Mouse (Mus musculus) neural tube, embryonic 12.5 days (tissue): ENCODE measurements around the gene Zkscan14. TPM values are rescaled to one million over a fixed set of nuclear protein-coding genes. Genes with fewer than 3 reads are reported as not detected.

ENCODE experiments used
- ATAC-seq: fragments of 200-750 bp; cut with Nextera tagmentation; 2 replicates; pipeline ENCODE4 v1.8.0; 2017; ENCODE audit warnings: low read depth, mild to moderate bottlenecking, moderate TSS enrichment, moderate library complexity; ENCODE audit not compliant: low FRiP score
- H3K27ac ChIP-seq: fragments of 300-500 bp; sonication (generic); 2 replicates; pipeline ENCODE4 v1.5.1; 2016
- H3K27me3 ChIP-seq: fragments of 300-500 bp; sonication (generic); replicated peaks from 2 replicates; pipeline ENCODE4 v1.6.1; 2016; ENCODE audit warnings: mild to moderate bottlenecking
- H3K36me3 ChIP-seq: fragments of 300-500 bp; sonication (generic); 2 replicates; pipeline ENCODE4 v1.6.1; 2016; ENCODE audit warnings: mild to moderate bottlenecking
- H3K4me1 ChIP-seq: fragments of 300-500 bp; sonication (generic); 2 replicates; pipeline ENCODE4 v1.6.1; 2016
- H3K4me2 ChIP-seq: fragments of 300-500 bp; sonication (generic); replicated peaks from 2 replicates; pipeline ENCODE4 v1.6.1; 2016; ENCODE audit warnings: mild to moderate bottlenecking
- H3K4me3 ChIP-seq: fragments of 300-500 bp; sonication (generic); 2 replicates; pipeline ENCODE4 v1.5.1; 2016
- H3K9ac ChIP-seq: fragments of 300-500 bp; sonication (generic); 2 replicates; pipeline ENCODE4 v1.6.1; 2016; ENCODE audit warnings: mild to moderate bottlenecking
- H3K9me3 ChIP-seq: fragments of 300-500 bp; sonication (generic); 2 replicates; pipeline ENCODE4 v1.6.1; 2016; ENCODE audit warnings: mild to moderate bottlenecking
- WGBS: fragments of 180-500 bp; shearing (Covaris S2); methylation state at CpG from one replicate; pipeline ENCODE4 v1.1.7; 2016; 5-methylcytosine and 5-hydroxymethylcytosine counted together
- polyA plus RNA-seq: library from polyadenylated mRNA; unstranded; fragments of >200 nt; fragmentation: Nextera tagmentation; extraction: Ambion mirVana; gene quantifications from 2 replicates; pipeline ENCODE4 v1.2.1, GENCODE M21; 2016

The Zkscan14 gene
- polyA plus RNA-seq, 1 experiment from 2014 or later: 13.0 TPM

- Histone ChIP-seq H3K9me3 (no peaks in the 10 kb centered on the region), H3K36me3 (peaks cover 34% of the 10 kb centered on the region), H3K4me2 (peak within 1 kb of the TSS; percentile 85), H3K27me3 (no peaks in the 10 kb centered on the region), H3K4me1 (peaks cover 16% of the 10 kb centered on the region), H3K9ac (peak within 1 kb of the TSS; percentile 92), H3K4me3 (peak within 1 kb of the TSS; percentile 86), H3K27ac (peak within 1 kb of the TSS; percentile 76)
- ATAC-seq: no peak
- 88% methylated on average over 2 of the region's 2 CpGs for WGBS
Observed at GRCm38 (mm10) chr5:145191962-145192361, 9.7 kb downstream of the Zkscan14 start, which contains the start of gene Atp5j2. TSS of gene Atp5j2 (minus strand) at chr5:145192062.

GRCm38 (mm10) chr5:145190875-145191798 is 10.5 kb downstream of the Zkscan14 start:
- H3K36me3 ChIP-seq: peaks cover 43% of the 10 kb centered on the region
- 1% methylated on average over 41 of the region's 41 CpGs for WGBS
- H3K9ac ChIP-seq: peak overlapping the region; percentile 92
- no peaks in the 10 kb centered on the region for H3K27me3 ChIP-seq
- H3K27ac ChIP-seq: peak overlapping the region; percentile 76
- H3K4me3 ChIP-seq: peak overlapping the region; percentile 86
- peak overlapping the region; percentile 85 for H3K4me2 ChIP-seq
- no peaks in the 10 kb centered on the region for H3K9me3 ChIP-seq
- peaks cover 16% of the 10 kb centered on the region for H3K4me1 ChIP-seq
- ATAC-seq: peak; percentile 91

DNA sequence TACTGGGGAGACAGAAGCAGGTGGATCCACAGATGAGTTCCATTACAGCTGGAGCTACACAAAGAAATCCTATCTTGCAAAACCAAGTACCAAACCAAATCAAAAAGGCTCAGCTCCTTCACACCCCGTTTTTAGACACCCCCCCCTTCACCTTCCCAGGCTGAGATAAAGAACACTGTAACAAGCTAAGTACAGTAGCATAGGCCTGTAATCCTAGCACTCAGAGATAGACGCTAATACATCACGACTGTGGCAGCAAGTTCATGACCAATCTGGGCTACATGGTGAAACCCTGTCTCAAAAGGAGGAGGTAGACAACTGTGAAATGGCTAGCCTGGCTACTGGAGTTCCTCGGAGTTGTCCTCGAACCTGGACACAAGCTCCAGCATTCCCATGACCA is 11.3 kb downstream of the Zkscan14 start:
- H3K4me2 ChIP-seq: peak overlapping the region; percentile 85
- H3K27ac ChIP-seq: no peak overlapping the region
- peaks cover 16% of the 10 kb centered on the region for H3K4me1 ChIP-seq
- peak overlapping the region; percentile 86 for H3K4me3 ChIP-seq
- WGBS: 61% methylated on average over 5 of the region's 5 CpGs
- H3K27me3 ChIP-seq: no peaks in the 10 kb centered on the region
- ATAC-seq: no peak
- peaks cover 44% of the 10 kb centered on the region for H3K36me3 ChIP-seq
- H3K9ac ChIP-seq: peak overlapping the region; percentile 92
- H3K9me3 ChIP-seq: no peaks in the 10 kb centered on the region

GRCm38 (mm10) chr5:145189416-145189815 is 12.3 kb downstream of the Zkscan14 start:
- H3K27ac ChIP-seq: no peak overlapping the region
- 98% methylated on average over 6 of the region's 6 CpGs for WGBS
- peaks cover 42% of the 10 kb centered on the region for H3K36me3 ChIP-seq
- ATAC-seq: no peak
- H3K4me1 ChIP-seq: peaks cover 16% of the 10 kb centered on the region
- H3K4me2 ChIP-seq: peak overlapping the region; percentile 85
- no peak overlapping the region for H3K9ac ChIP-seq
- no peaks in the 10 kb centered on the region for H3K27me3 ChIP-seq
- H3K4me3 ChIP-seq: no peak overlapping the region
- no peaks in the 10 kb centered on the region for H3K9me3 ChIP-seq

GRCm38 (mm10) chr5:145185244-145185643 is 16.4 kb downstream of the Zkscan14 start:
- ATAC-seq: no peak
- no peak overlapping the region for H3K4me2 ChIP-seq
- no peak overlapping the region for H3K4me3 ChIP-seq
- no peak overlapping the region for H3K27ac ChIP-seq
- H3K36me3 ChIP-seq: peaks cover 76% of the 10 kb centered on the region
- H3K9me3 ChIP-seq: no peaks in the 10 kb centered on the region
- WGBS: 97% methylated on average over 2 of the region's 2 CpGs
- no peak overlapping the region for H3K9ac ChIP-seq
- no peaks in the 10 kb centered on the region for H3K27me3 ChIP-seq
- peaks cover 7% of the 10 kb centered on the region for H3K4me1 ChIP-seq

DNA sequence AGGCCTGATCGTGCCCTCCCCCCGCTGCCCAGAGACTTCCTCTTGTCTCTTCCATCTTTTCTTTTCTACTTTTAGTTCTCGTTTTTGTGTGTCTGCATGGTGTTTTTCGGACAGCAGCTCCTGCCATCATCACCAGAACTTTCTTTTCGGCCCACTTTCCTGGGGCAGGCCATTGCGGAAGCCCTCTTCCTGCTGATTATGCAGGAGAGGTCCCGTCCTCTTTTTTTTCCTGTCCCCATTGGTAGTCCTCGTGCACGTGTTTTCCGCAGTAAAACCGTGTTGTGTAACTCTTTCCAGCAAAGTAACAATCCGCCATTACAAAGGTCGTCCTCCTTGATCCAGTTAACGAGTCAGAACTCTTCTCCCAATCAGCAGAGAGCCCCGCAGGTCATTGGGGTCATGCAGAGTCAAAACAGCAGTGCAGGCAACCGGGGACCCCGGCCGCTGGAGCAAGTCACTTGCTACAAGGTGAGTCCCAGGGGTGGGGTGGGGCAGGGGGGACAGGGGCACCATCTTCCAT is 23.1 kb downstream of the Zkscan14 start:
- H3K27me3 ChIP-seq: no peaks in the 10 kb centered on the region
- WGBS: 89% methylated on average over 18 of the region's 18 CpGs
- ATAC-seq: no peak
- no peak overlapping the region for H3K4me3 ChIP-seq
- no peaks in the 10 kb centered on the region for H3K4me1 ChIP-seq
- H3K4me2 ChIP-seq: no peak overlapping the region
- H3K36me3 ChIP-seq: peaks cover 100% of the 10 kb centered on the region
- no peaks in the 10 kb centered on the region for H3K9me3 ChIP-seq
- H3K9ac ChIP-seq: no peak overlapping the region
- no peak overlapping the region for H3K27ac ChIP-seq

- peak overlapping the region; percentile 42; the same call in 1 of the 2 replicates for H3K27ac ChIP-seq
- ATAC-seq: peak; percentile 71
- no peaks in the 10 kb centered on the region for H3K27me3 ChIP-seq
- no peaks in the 10 kb centered on the region for H3K9me3 ChIP-seq
- H3K4me1 ChIP-seq: peaks cover 24% of the 10 kb centered on the region
- peak overlapping the region; percentile 90 for H3K4me2 ChIP-seq
- under 1% methylated on average over 28 of the region's 28 CpGs for WGBS
- peak overlapping the region; percentile 91 for H3K4me3 ChIP-seq
- H3K9ac ChIP-seq: peak overlapping the region; percentile 95
- peaks cover 46% of the 10 kb centered on the region for H3K36me3 ChIP-seq
Observed at GRCm38 (mm10) chr5:145167306-145167661, 34.4 kb downstream of the Zkscan14 start.

DNA sequence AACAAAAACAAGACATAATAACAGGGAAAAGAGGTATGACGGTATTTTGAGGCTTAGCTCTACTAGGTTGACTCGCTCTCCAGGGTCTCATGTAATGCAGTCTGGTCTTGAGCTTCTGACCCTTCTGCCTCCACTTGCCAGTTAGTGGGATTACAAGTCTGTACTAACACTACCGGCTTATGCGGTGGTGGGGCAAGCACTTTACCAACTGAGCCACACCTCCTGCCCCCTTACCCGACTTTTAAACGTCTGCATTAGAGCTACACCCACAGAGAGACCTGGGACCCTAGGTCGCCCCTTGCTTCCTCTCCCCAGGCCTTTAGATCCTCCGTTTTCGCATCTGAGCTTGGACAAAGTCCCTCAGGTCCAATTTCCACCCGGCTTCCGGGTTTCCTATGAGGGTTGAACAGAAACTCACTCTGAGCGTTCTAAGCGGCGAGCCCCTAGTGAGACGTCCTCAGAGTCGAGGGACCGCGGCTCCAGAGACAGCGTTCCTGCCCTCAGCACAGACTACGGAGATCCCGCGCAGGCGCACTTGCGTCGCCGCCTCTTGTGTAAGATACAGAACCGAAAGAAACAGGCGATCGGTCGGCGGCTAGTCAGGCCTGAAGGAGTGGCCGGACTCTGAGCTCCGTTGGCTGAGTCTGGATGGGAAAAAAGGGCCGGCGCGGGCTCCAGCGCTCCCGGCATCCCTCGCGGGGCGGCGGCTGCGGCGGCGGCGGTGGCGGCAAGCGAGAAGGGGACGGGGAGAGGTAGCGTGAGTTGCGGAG is 34.9 kb downstream of the Zkscan14 start, which contains the start of the genes Ptcd1 and Cpsf4:
TSS of gene Ptcd1 (minus strand) at position 573 of the 770 bp plus-strand sequence.
TSS of gene Cpsf4 (plus strand) at position 678 of the 770 bp plus-strand sequence.
- peak within 1 kb of the TSS; percentile 95 for H3K9ac ChIP-seq
- WGBS: under 1% methylated on average over 51 of the region's 51 CpGs
- peaks cover 43% of the 10 kb centered on the region for H3K36me3 ChIP-seq
- peak within 1 kb of the TSS; percentile 91 for H3K4me3 ChIP-seq
- peaks cover 24% of the 10 kb centered on the region for H3K4me1 ChIP-seq
- H3K4me2 ChIP-seq: peak within 1 kb of the TSS; percentile 90
- H3K9me3 ChIP-seq: no peaks in the 10 kb centered on the region
- ATAC-seq: peak; percentile 95
- peak within 1 kb of the TSS; percentile 42; the same call in 1 of the 2 replicates for H3K27ac ChIP-seq
- no peaks in the 10 kb centered on the region for H3K27me3 ChIP-seq

GRCm38 (mm10) chr5:145165184-145165583 is 36.5 kb downstream of the Zkscan14 start:
- WGBS: 92% methylated on average over 15 of the region's 15 CpGs
- Histone ChIP-seq H3K36me3 (peaks cover 43% of the 10 kb centered on the region), H3K4me1 (peaks cover 24% of the 10 kb centered on the region), H3K4me3 (no peak overlapping the region), H3K27ac (no peak overlapping the region), H3K9me3 (no peaks in the 10 kb centered on the region), H3K27me3 (no peaks in the 10 kb centered on the region), H3K4me2 (no peak overlapping the region), H3K9ac (no peak overlapping the region)
- ATAC-seq: no peak

- H3K27ac ChIP-seq: no peak overlapping the region
- no peak for ATAC-seq
- peaks cover 44% of the 10 kb centered on the region for H3K36me3 ChIP-seq
- no peaks in the 10 kb centered on the region for H3K27me3 ChIP-seq
- H3K9ac ChIP-seq: no peak overlapping the region
- H3K4me1 ChIP-seq: peaks cover 24% of the 10 kb centered on the region
- no peak overlapping the region for H3K4me3 ChIP-seq
- no peaks in the 10 kb centered on the region for H3K9me3 ChIP-seq
- no peak overlapping the region for H3K4me2 ChIP-seq
- 69% methylated on average over 3 of the region's 3 CpGs for WGBS
Observed at GRCm38 (mm10) chr5:145164710-145165109, 37.0 kb downstream of the Zkscan14 start.

GRCm38 (mm10) chr5:145161361-145161760 is 40.3 kb downstream of the Zkscan14 start:
- H3K27ac ChIP-seq: no peak overlapping the region
- no peak for ATAC-seq
- peaks cover 7% of the 10 kb centered on the region for H3K4me1 ChIP-seq
- no peaks in the 10 kb centered on the region for H3K9me3 ChIP-seq
- H3K27me3 ChIP-seq: no peaks in the 10 kb centered on the region
- peaks cover 69% of the 10 kb centered on the region for H3K36me3 ChIP-seq
- 93% methylated on average over 14 of the region's 14 CpGs for WGBS
- no peak overlapping the region for H3K4me2 ChIP-seq
- H3K9ac ChIP-seq: no peak overlapping the region
- H3K4me3 ChIP-seq: no peak overlapping the region

- Histone ChIP-seq H3K4me2 (no peak overlapping the region), H3K4me1 (no peaks in the 10 kb centered on the region), H3K36me3 (peaks cover 85% of the 10 kb centered on the region), H3K4me3 (no peak overlapping the region), H3K9ac (no peak overlapping the region), H3K27me3 (no peaks in the 10 kb centered on the region), H3K27ac (no peak overlapping the region), H3K9me3 (no peaks in the 10 kb centered on the region)
- 93% methylated on average over 5 of the region's 5 CpGs for WGBS
- no peak for ATAC-seq
Observed at GRCm38 (mm10) chr5:145152690-145153089, 49.0 kb downstream of the Zkscan14 start.
